Mouse (Mus musculus) Patski (cell line): ENCODE measurements around the gene B3gat2. TPM values are rescaled to one million over a fixed set of nuclear protein-coding genes. Genes with fewer than 3 reads are reported as not detected.

Experiments
- ATAC-seq: fragments of 100-300 bp; one replicate; pipeline ENCODE4 v1.8.0; 2021
- CTCF ChIA-PET: fragments of 350-600 bp; sonication (Branson Sonifier 250); formaldehyde crosslinking; loops from one replicate; lab custom pipeline; 2022; ENCODE audit warnings: inconsistent platforms; lab: Charles Lee
- POLR2A ChIA-PET: fragments of 350-600 bp; sonication (Branson Sonifier 250); formaldehyde crosslinking; loops from one replicate; lab custom pipeline; 2022; ENCODE audit warnings: antibody characterized with exemption, inconsistent platforms; lab: Charles Lee
- DNase-seq: peaks from one replicate; pipeline ENCODE4 v3.0.0-alpha.2; 2011; ENCODE audit warnings: low read depth, low spot score
- H3K27me3 ChIP-seq: fragments of 371-371 bp; one replicate; pipeline ENCODE4 v1.5.1; 2021
- CTCF ChIP-seq: fragments of 100-300 bp; IDR thresholded peaks from one replicate; pipeline ENCODE4 v1.5.1; 2021
- in situ Hi-C: fragments of 300-500 bp; cut with MboI; formaldehyde crosslinking; loops from 3 replicates; pipeline ENCODE4 v1.11.1; 2018; ENCODE audit warnings: low pct_unique_long_range_greater_than_20kb, mixed read lengths
- polyA plus RNA-seq: library from polyadenylated mRNA; unstranded; gene quantifications from one replicate; pipeline ENCODE4 v1.2.3, GENCODE M21; 2021

The B3gat2 gene
- polyA plus RNA-seq, 1 experiment from 2014 or later, result 0.40 TPM

DNA sequence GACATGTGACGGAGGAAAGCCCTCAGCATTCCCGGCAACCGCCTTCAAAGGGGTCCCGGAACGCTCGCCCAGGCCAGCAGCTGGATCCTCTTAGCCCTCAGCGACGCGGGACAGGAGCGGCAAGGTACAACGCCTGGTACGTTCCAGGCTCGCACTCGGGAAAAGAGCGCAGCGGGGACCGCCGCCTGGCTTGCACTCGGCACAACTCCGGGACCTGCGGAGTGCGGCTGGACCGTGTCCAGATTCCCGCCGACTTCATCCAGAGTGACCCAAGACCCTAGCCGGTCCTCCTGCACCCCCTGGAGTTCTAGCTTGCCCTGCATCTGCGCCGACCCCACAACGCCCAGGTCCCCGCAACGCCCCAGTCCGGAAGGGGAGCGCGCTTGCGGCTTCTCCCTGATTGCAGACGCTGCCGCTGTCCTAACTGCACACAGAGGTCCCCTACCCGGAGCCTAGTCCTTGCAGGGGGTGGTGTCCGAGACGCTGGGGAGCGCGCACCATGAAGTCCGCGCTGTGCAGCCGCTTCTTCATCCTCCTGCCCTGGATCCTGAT lies 659 bp downstream of the B3gat2 start:
- DNase-seq (no peak), ATAC-seq (peak; percentile 63)
- in situ Hi-C loops, result no loop called here
- TF ChIP-seq CTCF, result no peak
- ChIA-PET POLR2A (no interaction called here), CTCF (interaction anchor here (1.1 to 1.2 kb wide), 3 partner anchors 8 to 409 kb away, joined by 3 to 4 read pairs (median 4); no protein-coding TSS in a partner anchor)
- peaks cover 51% of the 10 kb centered on the region for H3K27me3 ChIP-seq

DNA sequence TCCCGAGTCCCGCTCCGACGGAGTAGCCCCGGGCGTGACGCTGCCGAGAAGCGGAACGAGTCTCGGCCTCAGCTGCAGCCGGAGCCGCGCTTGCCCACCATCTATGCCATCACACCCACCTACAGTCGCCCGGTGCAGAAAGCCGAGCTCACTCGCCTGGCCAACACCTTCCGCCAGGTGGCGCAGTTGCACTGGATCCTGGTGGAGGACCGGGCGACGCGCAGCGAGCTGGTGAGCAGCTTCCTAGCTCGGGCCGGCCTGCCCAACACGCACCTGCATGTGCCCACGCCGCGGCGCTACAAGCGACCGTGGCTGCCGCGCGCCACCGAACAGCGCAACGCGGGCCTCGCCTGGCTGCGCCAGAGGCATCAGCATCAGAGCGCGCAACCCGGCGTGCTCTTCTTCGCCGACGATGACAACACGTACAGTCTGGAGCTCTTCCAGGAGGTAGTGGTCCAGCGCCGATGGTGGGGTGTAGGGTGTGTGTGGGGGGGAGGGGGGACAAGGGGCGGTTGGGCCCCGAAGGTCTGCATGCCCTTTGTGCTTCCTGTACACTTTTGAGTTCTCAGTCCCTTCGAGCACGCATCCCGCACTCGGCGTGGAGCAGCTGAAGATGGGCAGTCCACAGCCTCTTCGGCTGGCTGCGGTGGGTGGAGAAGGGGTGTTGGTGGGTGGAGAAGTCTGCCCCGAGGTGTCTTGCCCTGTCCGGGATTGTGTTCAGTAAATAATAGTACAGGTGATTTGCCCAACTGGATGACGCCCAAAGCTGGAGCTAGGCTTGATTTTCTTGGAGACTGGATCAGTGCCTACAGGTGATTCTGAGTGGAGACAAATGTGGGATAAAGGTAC lies 1.5 kb downstream of the B3gat2 start:
- ChIA-PET CTCF (interaction anchor here (0.7 to 1.2 kb wide), 4 partner anchors 9 to 408 kb away, joined by 3 to 4 read pairs (median 4); no protein-coding TSS in a partner anchor), POLR2A (no interaction called here)
- peak; percentile 100 for TF ChIP-seq CTCF
- peaks cover 55% of the 10 kb centered on the region for H3K27me3 ChIP-seq
- in situ Hi-C loops, result no loop called here
- ATAC-seq, result peak; percentile 94
- DNase-seq, result peak; percentile 13

DNA sequence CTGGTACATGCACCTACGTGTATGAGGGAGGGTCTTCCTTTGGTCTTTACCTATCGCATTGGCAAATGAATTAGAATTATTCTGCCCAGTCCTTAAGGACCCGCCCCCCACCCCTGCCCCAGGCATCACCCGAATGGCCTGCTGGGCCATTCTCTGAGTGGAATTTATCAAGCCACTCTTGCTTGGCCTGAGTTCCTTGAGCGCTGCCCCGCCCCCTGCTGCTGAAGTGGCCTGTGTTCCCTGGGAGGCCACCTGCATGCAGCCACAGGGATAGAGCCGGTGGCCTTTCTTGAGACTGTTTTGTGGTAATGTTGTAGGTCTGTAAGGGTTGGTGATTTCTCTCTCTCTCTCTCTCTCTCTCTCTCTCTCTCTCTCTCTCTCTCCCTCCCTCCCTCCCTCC lies 2.2 kb downstream of the B3gat2 start:
- ATAC-seq (no peak), DNase-seq (no peak)
- in situ Hi-C loops, result no loop called here
- H3K27me3 ChIP-seq, result peaks cover 53% of the 10 kb centered on the region
- TF ChIP-seq CTCF, result no peak
- ChIA-PET CTCF (no interaction called here), POLR2A (no interaction called here)

DNA sequence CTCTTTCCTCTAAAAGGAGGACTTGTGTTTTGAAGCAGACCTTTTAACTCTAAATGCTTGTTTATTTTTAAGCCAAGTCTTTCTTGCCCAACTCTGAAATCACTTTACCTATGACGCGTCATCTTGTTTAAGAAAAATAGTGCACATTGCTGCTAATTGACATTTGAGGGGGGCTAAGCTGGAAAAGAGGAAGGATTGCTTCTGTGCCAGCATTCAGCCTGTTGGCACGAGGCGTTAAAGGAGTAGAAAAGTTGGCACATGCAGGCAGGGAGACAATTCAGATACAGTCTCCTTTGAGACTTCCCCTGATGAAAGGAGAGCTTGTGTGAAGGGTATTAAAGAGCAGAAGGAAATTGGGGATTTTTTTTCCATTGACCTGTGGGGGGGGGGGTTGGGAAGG lies 3.2 kb downstream of the B3gat2 start:
- ChIA-PET CTCF (no interaction called here), POLR2A (no interaction called here)
- in situ Hi-C loops, result no loop called here
- TF ChIP-seq CTCF, result no peak
- no peak for ATAC-seq
- peaks cover 59% of the 10 kb centered on the region for H3K27me3 ChIP-seq
- no peak for DNase-seq

DNA sequence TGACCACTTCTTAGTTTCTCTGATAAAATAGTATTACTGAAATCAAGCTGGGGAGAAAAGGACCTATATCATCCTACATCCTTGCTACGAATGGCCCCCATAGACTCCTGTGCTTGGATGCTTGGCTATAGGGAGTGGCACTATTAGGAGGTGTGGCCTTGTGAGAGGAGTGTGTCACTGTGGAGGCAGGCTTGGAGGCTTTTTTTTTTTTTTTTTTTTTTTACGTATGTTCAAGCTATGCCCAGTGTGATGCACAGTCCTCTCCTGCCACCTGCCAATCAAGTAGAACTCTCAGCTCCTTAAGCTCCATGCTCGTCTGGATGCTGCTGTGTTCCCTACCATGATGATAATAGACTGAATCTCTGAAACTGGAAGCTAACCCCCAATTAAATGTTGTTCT lies 11.5 kb downstream of the B3gat2 start:
- no peak for DNase-seq
- no peak for TF ChIP-seq CTCF
- in situ Hi-C loops, result no loop called here
- peaks cover 30% of the 10 kb centered on the region for H3K27me3 ChIP-seq
- ChIA-PET CTCF (interaction anchor here (0.6 kb wide), 1 partner anchor 370 kb away, joined by 3 read pairs; no protein-coding TSS in a partner anchor), POLR2A (no interaction called here)
- ATAC-seq, result no peak

DNA sequence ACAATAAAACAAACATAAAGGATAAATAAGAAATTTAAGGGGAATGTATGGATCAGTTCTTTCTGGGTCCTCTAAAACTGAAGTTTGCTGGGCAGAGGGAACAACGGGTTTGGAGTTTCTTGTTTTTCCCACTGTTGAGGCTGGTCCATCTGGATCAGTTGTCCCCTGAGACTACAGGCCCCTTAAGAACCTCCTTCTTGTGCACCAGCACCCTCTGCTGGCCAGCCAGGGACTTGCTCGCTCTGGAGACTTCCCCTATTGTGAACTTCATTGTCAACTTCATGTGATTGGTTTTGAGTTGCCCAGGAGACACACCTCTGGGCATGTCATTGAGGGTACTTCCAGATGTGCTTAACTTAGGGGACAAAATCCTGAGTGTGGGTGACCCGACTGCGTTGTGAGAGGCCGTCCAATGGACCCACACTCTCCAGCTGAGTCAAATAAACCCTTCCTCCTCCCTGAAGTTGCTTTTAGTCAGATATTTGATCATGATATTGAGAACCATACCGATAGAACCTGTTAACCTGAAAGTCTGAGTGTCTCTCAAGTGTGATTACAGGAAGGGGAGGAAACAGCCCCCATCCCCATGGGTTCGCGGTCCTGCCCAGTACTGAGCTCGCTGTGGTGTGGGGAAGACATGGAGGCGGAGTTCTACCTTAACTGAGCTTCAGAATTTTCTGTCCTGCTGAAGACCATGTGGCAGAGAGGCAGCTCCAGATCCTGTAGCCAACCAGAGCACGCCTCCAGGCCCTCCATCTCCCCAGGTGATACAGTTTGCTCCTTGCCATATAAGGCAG lies 31.4 kb downstream of the B3gat2 start:
- no peak for DNase-seq

DNA sequence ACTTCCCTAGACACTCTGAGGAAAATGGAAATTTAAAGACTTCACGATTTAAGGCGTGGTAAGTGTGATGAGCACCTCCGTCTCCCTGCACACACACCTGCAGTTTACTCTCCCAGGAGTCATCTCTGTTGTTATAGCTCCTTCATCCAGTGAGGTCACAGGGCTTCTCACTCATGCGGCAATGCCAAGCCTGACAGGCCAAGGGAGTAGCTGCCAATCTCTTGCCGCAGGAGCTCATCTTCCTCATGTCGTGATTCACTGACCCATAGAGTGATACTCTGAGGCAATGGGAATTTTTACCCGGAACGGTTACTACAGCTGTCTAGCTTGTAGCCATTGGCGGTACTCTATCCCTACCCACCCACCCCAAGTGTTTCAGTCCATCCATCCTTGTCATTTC lies 36.8 kb downstream of the B3gat2 start:
- ATAC-seq (no peak), DNase-seq (no peak)
- CTCF ChIA-PET, result interaction anchor here (1.2 kb wide), 1 partner anchor 35 kb away, joined by 4 read pairs; no protein-coding TSS in a partner anchor
- H3K27me3 ChIP-seq, result peaks cover 49% of the 10 kb centered on the region
- POLR2A ChIA-PET, result no interaction called here
- in situ Hi-C loops, result no loop called here
- no peak for TF ChIP-seq CTCF

More for the DNA sequence above, 31.4 kb downstream of the B3gat2 start:
- POLR2A ChIA-PET, result no interaction called here
- CTCF ChIA-PET, result interaction anchor here (0.9 kb wide), 1 partner anchor 30 kb away, joined by 3 read pairs; no protein-coding TSS in a partner anchor
- in situ Hi-C loops, result no loop called here
- TF ChIP-seq CTCF, result peak; percentile 85
- ATAC-seq, result no peak
- H3K27me3 ChIP-seq, result peaks cover 24% of the 10 kb centered on the region

DNA sequence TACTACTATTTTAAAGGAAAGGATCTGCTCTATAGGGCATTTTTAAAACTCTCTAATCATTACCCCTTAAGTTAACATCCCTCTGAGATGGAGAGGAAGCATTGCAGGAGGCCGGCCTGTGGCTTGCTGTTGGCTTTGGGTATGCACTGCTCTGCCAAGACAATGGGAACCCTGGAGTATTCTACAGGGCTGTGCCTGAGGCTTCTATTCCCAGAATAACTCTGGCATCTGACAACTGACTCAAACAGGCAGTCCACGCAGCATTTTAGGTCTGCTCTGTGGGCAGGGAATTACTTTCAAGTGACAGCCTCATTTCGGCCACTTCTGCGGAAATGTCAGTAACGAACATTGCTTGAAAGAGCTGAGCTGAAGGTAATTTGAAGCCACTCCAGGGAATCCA lies 60.1 kb downstream of the B3gat2 start:
- H3K27me3 ChIP-seq, result peaks cover 10% of the 10 kb centered on the region
- ChIA-PET POLR2A (no interaction called here), CTCF (no interaction called here)
- DNase-seq, result no peak
- ATAC-seq, result no peak
- TF ChIP-seq CTCF, result no peak
- in situ Hi-C loops, result loop anchor here (10.0 kb wide), 2 partner anchors 183 to 213 kb away; partner anchors contain the start of gene Sdhaf4

DNA sequence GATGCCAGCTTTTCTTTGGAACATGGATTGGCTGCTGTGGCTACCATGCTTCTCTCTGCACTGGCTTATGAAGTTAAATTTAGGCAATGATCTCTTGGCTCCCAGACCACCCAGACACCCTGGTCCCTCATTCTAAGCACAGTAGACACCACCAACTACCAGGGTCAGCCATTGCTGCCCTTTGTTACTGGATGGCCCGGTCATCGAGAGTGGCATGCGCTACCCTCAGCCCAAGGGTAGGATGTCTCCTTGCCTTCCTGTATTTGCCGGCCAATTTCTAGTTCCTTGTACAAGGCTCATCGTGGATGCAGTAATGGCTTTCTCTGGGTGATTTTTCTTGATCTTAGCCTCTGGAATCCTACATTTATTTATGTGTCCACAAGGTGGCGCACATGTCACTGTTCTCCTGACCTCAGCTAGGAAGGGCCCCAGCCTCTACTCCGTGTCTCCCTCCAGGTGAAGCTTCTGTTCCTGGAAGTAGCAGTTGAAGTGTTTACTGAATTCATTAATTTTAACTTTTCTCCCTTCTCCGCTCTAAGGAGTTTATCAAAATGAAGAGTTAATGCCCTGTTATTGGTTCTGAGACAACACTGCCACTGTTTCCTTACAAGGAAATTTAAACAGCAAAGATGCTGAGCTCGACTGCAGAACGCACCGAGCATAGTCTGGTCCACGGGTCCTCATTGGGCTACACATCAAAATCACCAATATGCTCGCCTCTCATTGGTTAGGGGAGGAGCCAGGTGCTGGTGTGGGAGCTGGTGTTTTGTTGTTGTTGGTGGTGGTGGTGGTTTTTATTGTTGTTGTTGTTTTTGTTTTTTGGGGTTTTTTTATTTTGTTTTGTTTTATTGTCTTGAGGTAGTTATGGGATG lies 65.6 kb downstream of the B3gat2 start:
- H3K27me3 ChIP-seq, result no peaks in the 10 kb centered on the region
- DNase-seq (peak; percentile 6), ATAC-seq (peak; percentile 83)
- POLR2A ChIA-PET, result interaction anchor here (0.8 kb wide), 1 partner anchor 272 kb away, joined by 3 read pairs; no protein-coding TSS in a partner anchor
- TF ChIP-seq CTCF, result peak; percentile 82
- in situ Hi-C loops, result loop anchor here (5.0 to 10.0 kb wide), 4 partner anchors 178 to 420 kb away; partner anchors contain the start of gene Sdhaf4
- CTCF ChIA-PET, result interaction anchor here (0.7 to 2.4 kb wide), 6 partner anchors 9 to 422 kb away, joined by 3 to 34 read pairs (median 4); no protein-coding TSS in a partner anchor
